ENCODE assay signal across 18 mouse cellular contexts in genomic region chr10:75135518-75136162, GRCm38 (mm10).
DNase-seq lines count a peak whose midpoint lies in the region; ATAC-seq and TF ChIP-seq lines count a peak whose summit lies in the region.
"Had no signal": no experiment of that assay in that cellular context is flagged by ENCODE, and none has a peak within 500 bp of the region (broad histone marks: within the 10 kb centered on the region; RNA-seq: fewer than 3 reads in every experiment).

No protein-coding gene starts in this region.

- H3K27me3 ChIP-seq in neural tube, embryonic 14.5 days (ENCODE audit: control insufficient read depth, insufficient read depth, low read length): no peaks in the 10 kb centered on the region
- H3K27me3 ChIP-seq: embryonic facial prominence, embryonic 12.5 days had no signal

- DNase-seq in frontal cortex, postnatal 10 days (ENCODE audit: low spot score in 2 of 2): no peak
- DNase-seq in left cerebral cortex, adult 2 months (ENCODE audit: extremely low spot score in 1 of 2, low spot score in 2 of 2): peak; percentile 59 to 62
- no peak for DNase-seq in left cerebral cortex, postnatal 10 days (ENCODE audit: extremely low spot score in 1 of 2, low spot score in 2 of 2)
- peak; percentile 63 to 69 for DNase-seq in right cerebral cortex, adult 2 months (ENCODE audit: low spot score in 2 of 2)
- DNase-seq in right cerebral cortex, postnatal 14 days: no peak
- DNase-seq in kidney, adult 8-10 months: no peak
- DNase-seq: adrenal gland, adult 8-10 months; B cell, adult 2 months; gastrocnemius, postnatal 14 days; kidney, adult 11 months; kidney, postnatal 25 days; lung, embryonic 14.5 days; thymus, adult 18-20 months had no signal

- no peak overlapping the region for H3K4me3 ChIP-seq in left cerebral cortex, adult 2 months
- H3K4me3 ChIP-seq in neural tube, embryonic 14.5 days (ENCODE audit: low read depth, low read length): no peak overlapping the region
- H3K4me3 ChIP-seq: embryonic facial prominence, embryonic 12.5 days; heart, embryonic 10.5 days; myocyte had no signal

- no peaks in the 10 kb centered on the region for H3K4me1 ChIP-seq in neural tube, embryonic 14.5 days (ENCODE audit: control insufficient read depth, insufficient read depth, low read length)
- H3K4me1 ChIP-seq: embryonic facial prominence, embryonic 12.5 days had no signal

- no peaks in the 10 kb centered on the region for H3K9me3 ChIP-seq in neural tube, embryonic 14.5 days (ENCODE audit: control insufficient read depth, low read length)
- H3K9me3 ChIP-seq: embryonic facial prominence, embryonic 12.5 days; heart, embryonic 10.5 days had no signal

- H3K27ac ChIP-seq in left cerebral cortex, adult 2 months: peak overlapping the region; percentile 40
- no peak overlapping the region for H3K27ac ChIP-seq in neural tube, embryonic 14.5 days (ENCODE audit: low read depth, low read length)
- H3K27ac ChIP-seq: embryonic facial prominence, embryonic 12.5 days; heart, embryonic 10.5 days had no signal

- no peak overlapping the region for H3K9ac ChIP-seq in neural tube, embryonic 14.5 days (replicated peaks; ENCODE audit: low read depth, low read length)
- H3K9ac ChIP-seq: embryonic facial prominence, embryonic 12.5 days; lung, embryonic 14.5 days had no signal

- intact Hi-C loops in left cerebral cortex, adult 2 months (cut with DNase I): loop anchor here (2.0 kb wide), 1 partner anchor 23 kb away; no protein-coding TSS in a partner anchor
- intact Hi-C loops in left cerebral cortex, postnatal 10 days (cut with DNase I): no loop called here

- peak; percentile 53 for ATAC-seq in frontal cortex, adult (ENCODE audit: low TSS enrichment)
- ATAC-seq in neural tube, embryonic 14.5 days (ENCODE audit: low read depth): peak; percentile 19; the same call in 1 of the 2 replicates

- WGBS in neural tube, embryonic 14.5 days: 85% methylated on average over 21 of the region's 21 CpGs

- no peak for TF ChIP-seq CTCF in left cerebral cortex, adult 2 months (IDR thresholded peaks at IDR 0.05)

- peaks cover 16% of the 10 kb centered on the region for H3K36me3 ChIP-seq in neural tube, embryonic 14.5 days (ENCODE audit: control insufficient read depth, insufficient read depth, low read length)

- H3K4me2 ChIP-seq in neural tube, embryonic 14.5 days (ENCODE audit: low read depth, low read length): no peak overlapping the region
- H3K4me2 ChIP-seq: embryonic facial prominence, embryonic 12.5 days; lung, embryonic 14.5 days had no signal

Comparison
In these comparisons a context has a peak if more than half of its experiments do, and no peak if none do; other contexts are left out.
1. DNase-seq: peak in left cerebral cortex, adult 2 months (2 of 2) and right cerebral cortex, adult 2 months (2 of 2); none in frontal cortex, postnatal 10 days (0 of 2), left cerebral cortex, postnatal 10 days (0 of 2), right cerebral cortex, postnatal 14 days (single experiment) and kidney, adult 8-10 months (0 of 2).